Mouse (Mus musculus) kidney, embryonic 15.5 days (tissue): ENCODE data around the gene Siglec1. TPM values are rescaled to one million over a fixed set of nuclear protein-coding genes. Genes with fewer than 3 reads are reported as not detected.
A peak's percentile ranks its signal among the peaks of the same experiment; 100 is the strongest.
"Not testable (repeated sequence)": the region's sequence is repeated elsewhere in the genome, so short reads cannot be mapped to it uniquely, and the experiment has no call there.

Source experiments
- ATAC-seq: fragments of 200-750 bp; cut with Nextera tagmentation; replicated peaks from 2 replicates; pipeline ENCODE4 v1.8.0; 2017; ENCODE audit warnings: moderate TSS enrichment; ENCODE audit not compliant: low FRiP score
- H3K27ac ChIP-seq: fragments of 300-500 bp; sonication (generic); 2 replicates; pipeline ENCODE4 v1.5.1; 2015; ENCODE audit warnings: mild to moderate bottlenecking, inconsistent platforms
- H3K27me3 ChIP-seq: fragments of 300-500 bp; sonication (generic); 2 replicates; pipeline ENCODE4 v1.6.1; 2015; ENCODE audit warnings: inconsistent platforms
- H3K36me3 ChIP-seq: fragments of 300-500 bp; sonication (generic); 2 replicates; pipeline ENCODE4 v1.6.1; 2015; ENCODE audit warnings: inconsistent platforms
- H3K4me1 ChIP-seq: fragments of 300-500 bp; sonication (generic); 2 replicates; pipeline ENCODE4 v1.6.1; 2015; ENCODE audit warnings: inconsistent platforms
- H3K4me2 ChIP-seq: fragments of 300-500 bp; sonication (generic); 2 replicates; pipeline ENCODE4 v1.6.1; 2015; ENCODE audit warnings: moderate library complexity, mild to moderate bottlenecking, inconsistent platforms
- H3K4me3 ChIP-seq: fragments of 300-500 bp; sonication (generic); replicated peaks from 2 replicates; pipeline ENCODE4 v1.5.1; 2015; ENCODE audit warnings: mild to moderate bottlenecking, inconsistent platforms
- H3K9ac ChIP-seq: fragments of 300-500 bp; sonication (generic); 2 replicates; pipeline ENCODE4 v1.6.1; 2015; ENCODE audit warnings: mild to moderate bottlenecking, inconsistent platforms
- H3K9me3 ChIP-seq: fragments of 300-500 bp; sonication (generic); replicated peaks from 2 replicates; pipeline ENCODE4 v1.6.1; 2016; ENCODE audit warnings: inconsistent platforms
- WGBS: fragments of 180-500 bp; shearing (Covaris S2); methylation state at CpG from one replicate; pipeline ENCODE4 v1.1.7; 2015; ENCODE audit warnings: mixed read lengths; 5-methylcytosine and 5-hydroxymethylcytosine counted together
- polyA plus RNA-seq: library from polyadenylated mRNA; unstranded; fragments of >200 nt; fragmentation: Nextera tagmentation; extraction: Ambion mirVana; gene quantifications from 2 replicates; pipeline ENCODE4 v1.2.1, GENCODE M21; 2015

Siglec1 gene
- polyA plus RNA-seq, 1 experiment from 2014 or later, result 0.35 TPM

GRCm38 (mm10) chr2:131125964-131126815 lies 39.6 kb upstream of the Siglec1 start:
- peak; percentile 23; the same call in 1 of the 2 replicates for ATAC-seq
- Histone ChIP-seq H3K9ac (no peak overlapping the region), H3K4me1 (peaks cover 50% of the 10 kb centered on the region), H3K4me2 (peak overlapping the region; percentile 62), H3K27ac (peak overlapping the region; percentile 86), H3K36me3 (no peaks in the 10 kb centered on the region), H3K9me3 (no peaks in the 10 kb centered on the region), H3K4me3 (peak overlapping the region; percentile 57; the same call in 1 of the 2 replicates), H3K27me3 (no peaks in the 10 kb centered on the region)
- 45% methylated on average over 9 of the region's 9 CpGs for whole genome bisulfite sequencing

- Histone ChIP-seq H3K36me3 (no peaks in the 10 kb centered on the region), H3K4me3 (no peak overlapping the region), H3K4me1 (peaks cover 50% of the 10 kb centered on the region), H3K9me3 (no peaks in the 10 kb centered on the region), H3K27ac (no peak overlapping the region), H3K4me2 (no peak overlapping the region), H3K9ac (no peak overlapping the region), H3K27me3 (no peaks in the 10 kb centered on the region)
- WGBS, result 91% methylated on average over 9 of the region's 9 CpGs
- ATAC-seq, result no peak
These were observed 38.8 kb upstream of the Siglec1 start for GRCm38 (mm10) chr2:131125157-131125963.

GRCm38 (mm10) chr2:131124166-131124565 lies 37.6 kb upstream of the Siglec1 start:
- H3K4me3 ChIP-seq, result no peak overlapping the region
- peak overlapping the region; percentile 30; the same call in 1 of the 2 replicates for H3K27ac ChIP-seq
- no peaks in the 10 kb centered on the region for H3K36me3 ChIP-seq
- 53% methylated on average over 3 of the region's 3 CpGs for WGBS
- H3K27me3 ChIP-seq, result no peaks in the 10 kb centered on the region
- no peak overlapping the region for H3K4me2 ChIP-seq
- no peak overlapping the region for H3K9ac ChIP-seq
- ATAC-seq, result no peak
- H3K9me3 ChIP-seq, result no peaks in the 10 kb centered on the region
- peaks cover 44% of the 10 kb centered on the region for H3K4me1 ChIP-seq

- peak; percentile 85 for ATAC-seq
- no peaks in the 10 kb centered on the region for H3K4me1 ChIP-seq
- H3K27me3 ChIP-seq, result no peaks in the 10 kb centered on the region
- 75% methylated on average over 2 of the region's 2 CpGs for WGBS
- no peak overlapping the region for H3K4me2 ChIP-seq
- no peak overlapping the region for H3K4me3 ChIP-seq
- H3K9me3 ChIP-seq, result no peaks in the 10 kb centered on the region
- H3K27ac ChIP-seq, result 0 out of 2 replicates have a peak overlapping the region, but pooled peaks have one; percentile 37
- H3K36me3 ChIP-seq, result no peaks in the 10 kb centered on the region
- no peak overlapping the region for H3K9ac ChIP-seq
These were observed 32.5 kb upstream of the Siglec1 start for GRCm38 (mm10) chr2:131118968-131119574.

- H3K4me1 ChIP-seq, result no peaks in the 10 kb centered on the region
- WGBS, result 92% methylated on average over 5 of the region's 5 CpGs
- H3K36me3 ChIP-seq, result no peaks in the 10 kb centered on the region
- H3K4me3 ChIP-seq, result no peak overlapping the region
- no peaks in the 10 kb centered on the region for H3K9me3 ChIP-seq
- H3K27ac ChIP-seq, result no peak overlapping the region
- no peaks in the 10 kb centered on the region for H3K27me3 ChIP-seq
- H3K4me2 ChIP-seq, result no peak overlapping the region
- no peak overlapping the region for H3K9ac ChIP-seq
- no peak for ATAC-seq
These were observed 19.4 kb upstream of the Siglec1 start for GRCm38 (mm10) chr2:131105989-131106388.

- H3K9me3 ChIP-seq, H3K36me3 ChIP-seq, H3K27me3 ChIP-seq, H3K4me1 ChIP-seq, H3K4me3 ChIP-seq, H3K27ac ChIP-seq, H3K9ac ChIP-seq, H3K4me2 ChIP-seq: not testable (repeated sequence)
- 69% methylated on average over 4 of the region's 4 CpGs for WGBS
- 0 out of 2 replicates have a peak, but pooled peaks have one; percentile 36 for ATAC-seq
These were observed 18.5 kb upstream of the Siglec1 start for GRCm38 (mm10) chr2:131105061-131105460.

- Histone ChIP-seq H3K9ac (no peak overlapping the region), H3K27ac (no peak overlapping the region), H3K4me2 (no peak overlapping the region), H3K9me3 (no peaks in the 10 kb centered on the region), H3K36me3 (no peaks in the 10 kb centered on the region), H3K4me1 (no peaks in the 10 kb centered on the region), H3K4me3 (no peak overlapping the region), H3K27me3 (no peaks in the 10 kb centered on the region)
- ATAC-seq, result no peak
- WGBS, result 83% methylated on average over 4 of the region's 4 CpGs
These were observed 17.5 kb upstream of the Siglec1 start for GRCm38 (mm10) chr2:131104021-131104420.

GRCm38 (mm10) chr2:131101530-131101929 lies 15.0 kb upstream of the Siglec1 start:
- no peak overlapping the region for H3K4me3 ChIP-seq

GRCm38 (mm10) chr2:131097087-131097486 lies 10.5 kb upstream of the Siglec1 start:
- peak overlapping the region; percentile 44 for H3K4me2 ChIP-seq
- ATAC-seq, result no peak

More at GRCm38 (mm10) chr2:131101530-131101929, 15.0 kb upstream of the Siglec1 start:
- peaks cover 13% of the 10 kb centered on the region for H3K4me1 ChIP-seq
- ATAC-seq, result no peak
- H3K27me3 ChIP-seq, result no peaks in the 10 kb centered on the region
- no peak overlapping the region for H3K4me2 ChIP-seq
- H3K9ac ChIP-seq, result no peak overlapping the region
- no peaks in the 10 kb centered on the region for H3K9me3 ChIP-seq
- WGBS, result 51% methylated on average over 3 of the region's 3 CpGs
- H3K27ac ChIP-seq, result no peak overlapping the region
- no peaks in the 10 kb centered on the region for H3K36me3 ChIP-seq

GRCm38 (mm10) chr2:131096101-131096795 lies 9.7 kb upstream of the Siglec1 start:
- Histone ChIP-seq H3K27me3 (no peaks in the 10 kb centered on the region), H3K4me2 (peak overlapping the region; percentile 44), H3K36me3 (no peaks in the 10 kb centered on the region), H3K9me3 (no peaks in the 10 kb centered on the region), H3K4me3 (peak overlapping the region; percentile 23), H3K27ac (peak overlapping the region; percentile 92), H3K9ac (no peak overlapping the region), H3K4me1 (peaks cover 24% of the 10 kb centered on the region)
- peak; percentile 92 for ATAC-seq
- WGBS, result 3% methylated on average over 9 of the region's 9 CpGs

More at GRCm38 (mm10) chr2:131097087-131097486, 10.5 kb upstream of the Siglec1 start:
- no peak overlapping the region for H3K4me3 ChIP-seq
- H3K27me3 ChIP-seq, result no peaks in the 10 kb centered on the region
- H3K36me3 ChIP-seq, result no peaks in the 10 kb centered on the region
- peak overlapping the region; percentile 92 for H3K27ac ChIP-seq
- peaks cover 24% of the 10 kb centered on the region for H3K4me1 ChIP-seq
- 62% methylated on average over 4 of the region's 4 CpGs for WGBS
- H3K9ac ChIP-seq, result 0 out of 2 replicates have a peak overlapping the region, but pooled peaks have one; percentile 7
- no peaks in the 10 kb centered on the region for H3K9me3 ChIP-seq

GRCm38 (mm10) chr2:131094823-131095222 lies 8.3 kb upstream of the Siglec1 start:
- WGBS, result 4% methylated on average over 1 of the region's 1 CpGs
- H3K4me3 ChIP-seq, result no peak overlapping the region
- H3K4me2 ChIP-seq, result no peak overlapping the region
- H3K36me3 ChIP-seq, result no peaks in the 10 kb centered on the region
- no peak overlapping the region for H3K27ac ChIP-seq
- no peak overlapping the region for H3K9ac ChIP-seq
- H3K4me1 ChIP-seq, result peaks cover 24% of the 10 kb centered on the region
- no peaks in the 10 kb centered on the region for H3K9me3 ChIP-seq
- ATAC-seq, result no peak
- no peaks in the 10 kb centered on the region for H3K27me3 ChIP-seq
